Mouse (Mus musculus) stomach, postnatal 0 days (tissue): ENCODE results near the gene Pik3cd. TPM values are rescaled to one million over a fixed set of nuclear protein-coding genes. Genes with fewer than 3 reads are reported as not detected.

Source experiments
- ATAC-seq: fragments of 200-750 bp; cut with Nextera tagmentation; 2 replicates; pipeline ENCODE4 v1.8.0; 2017; ENCODE audit not compliant: low FRiP score, low TSS enrichment
- DNase-seq: peaks from one replicate; pipeline ENCODE4 v3.0.0-alpha.2; 2016; ENCODE audit warnings: low spot score
- H3K27ac ChIP-seq: fragments of 300-500 bp; sonication (generic); replicated peaks from 2 replicates; pipeline ENCODE4 v1.5.1; 2014; ENCODE audit warnings: mild to moderate bottlenecking, control low read depth
- H3K27me3 ChIP-seq: fragments of 300-500 bp; sonication (generic); 2 replicates; pipeline ENCODE4 v1.6.1; 2014; ENCODE audit warnings: low read length; ENCODE audit not compliant: control insufficient read depth, insufficient read depth
- H3K36me3 ChIP-seq: fragments of 300-500 bp; sonication (generic); 2 replicates; pipeline ENCODE4 v1.6.1; 2014; ENCODE audit warnings: low read length, mixed read lengths; ENCODE audit not compliant: control insufficient read depth, insufficient read depth
- H3K4me1 ChIP-seq: fragments of 300-500 bp; sonication (generic); replicated peaks from 2 replicates; pipeline ENCODE4 v1.6.1; 2014; ENCODE audit warnings: antibody characterized with exemption; ENCODE audit not compliant: control insufficient read depth, insufficient read depth
- H3K4me2 ChIP-seq: fragments of 300-500 bp; sonication (generic); replicated peaks from 2 replicates; pipeline ENCODE4 v1.6.1; 2014; ENCODE audit warnings: low read depth, mild to moderate bottlenecking, control low read depth, moderate library complexity
- H3K4me3 ChIP-seq: fragments of 300-500 bp; sonication (generic); 2 replicates; pipeline ENCODE4 v1.5.1; 2014; ENCODE audit warnings: low read depth, low read length, control low read depth
- H3K9ac ChIP-seq: fragments of 300-500 bp; sonication (generic); 2 replicates; pipeline ENCODE4 v1.6.1; 2014; ENCODE audit warnings: mild to moderate bottlenecking, low read length, control low read depth, mixed read lengths
- H3K9me3 ChIP-seq: fragments of 300-500 bp; sonication (generic); 2 replicates; pipeline ENCODE4 v1.6.1; 2016; ENCODE audit warnings: low read length; ENCODE audit not compliant: control insufficient read depth
- CTCF ChIP-seq: IDR thresholded peaks from 2 replicates; pipeline ENCODE4 v1.5.1; 2016; ENCODE audit warnings: antibody characterized with exemption, low read depth, mild to moderate bottlenecking, moderate library complexity
- EP300 ChIP-seq: optimal IDR thresholded peaks from 2 replicates; pipeline ENCODE3; 2016; ENCODE audit warnings: antibody characterized with exemption
- WGBS: fragments of 180-500 bp; shearing (Covaris S2); extraction: QIAGEN DNeasy Blood & Tissue Kit; methylation state at CpG from one replicate; pipeline ENCODE4 v1.1.7; 2014; 5-methylcytosine and 5-hydroxymethylcytosine counted together
- polyA plus RNA-seq: library from polyadenylated mRNA; unstranded; fragments of >200 nt; fragmentation: Nextera tagmentation; extraction: Ambion mirVana; gene quantifications from 2 replicates; pipeline ENCODE4 v1.2.1, GENCODE M21; 2015

Pik3cd gene
- polyA plus RNA-seq, 1 experiment from 2014 or later, result 2.0 TPM

DNA sequence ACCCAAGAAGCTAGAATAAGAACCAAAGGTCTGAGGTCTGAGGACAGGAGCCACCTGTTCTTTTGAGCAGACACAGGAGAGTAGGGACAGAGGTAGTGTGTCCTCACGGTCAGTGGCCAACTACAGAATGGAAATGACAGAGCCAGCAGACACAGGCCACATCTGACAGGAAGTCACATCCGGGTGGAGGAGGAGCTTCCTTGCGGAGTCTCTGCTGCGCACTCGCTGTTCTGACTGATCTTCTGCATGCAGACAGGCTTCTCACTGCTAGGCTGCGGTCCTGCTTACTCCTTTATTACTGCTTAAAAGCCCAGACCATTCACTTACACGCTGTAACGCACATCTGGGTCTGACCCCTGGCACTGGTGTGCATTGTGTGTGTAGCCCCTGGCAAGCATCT is 26.4 kb upstream of the Pik3cd start:
- TF ChIP-seq EP300 (no peak), CTCF (no peak)
- no peak for DNase-seq
- no peak for ATAC-seq
- H3K27ac ChIP-seq, result no peak overlapping the region
- no peak overlapping the region for H3K4me3 ChIP-seq
- H3K9ac ChIP-seq, result no peak overlapping the region
- WGBS, result 70% methylated on average over 8 of the region's 8 CpGs
- H3K4me2 ChIP-seq, result no peak overlapping the region
- H3K4me1 ChIP-seq, result no peaks in the 10 kb centered on the region
- no peaks in the 10 kb centered on the region for H3K27me3 ChIP-seq
- peaks cover 22% of the 10 kb centered on the region for H3K36me3 ChIP-seq
- H3K9me3 ChIP-seq, result no peaks in the 10 kb centered on the region

DNA sequence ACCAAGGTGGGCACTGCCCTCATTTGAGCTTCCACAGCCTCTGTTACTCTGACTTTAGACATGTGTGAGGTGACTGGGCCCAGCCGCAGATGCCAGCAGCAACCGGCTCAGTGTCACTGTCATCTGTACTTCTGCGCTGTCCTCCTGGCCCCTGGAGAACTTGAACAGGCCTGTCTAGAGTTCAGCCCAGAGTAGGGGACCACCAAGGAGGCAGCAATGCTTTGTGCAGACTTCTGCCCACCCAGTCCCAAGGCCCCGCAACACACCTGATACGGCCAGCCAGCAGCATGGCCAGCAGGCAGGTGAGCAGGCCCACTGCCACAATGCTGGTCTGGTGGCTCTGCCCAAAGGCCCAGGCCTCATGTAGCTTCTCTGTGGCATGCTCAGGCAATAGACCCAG is 25.3 kb upstream of the Pik3cd start:
- ATAC-seq, result no peak
- H3K27ac ChIP-seq, result no peak overlapping the region
- H3K4me2 ChIP-seq, result no peak overlapping the region
- H3K4me3 ChIP-seq, result no peak overlapping the region
- no peaks in the 10 kb centered on the region for H3K27me3 ChIP-seq
- no peak for DNase-seq
- H3K9ac ChIP-seq, result no peak overlapping the region
- H3K4me1 ChIP-seq, result no peaks in the 10 kb centered on the region
- no peaks in the 10 kb centered on the region for H3K9me3 ChIP-seq
- WGBS, result 96% methylated on average over 5 of the region's 5 CpGs
- peaks cover 22% of the 10 kb centered on the region for H3K36me3 ChIP-seq
- TF ChIP-seq EP300, result no peak
- no peak for TF ChIP-seq CTCF

DNA sequence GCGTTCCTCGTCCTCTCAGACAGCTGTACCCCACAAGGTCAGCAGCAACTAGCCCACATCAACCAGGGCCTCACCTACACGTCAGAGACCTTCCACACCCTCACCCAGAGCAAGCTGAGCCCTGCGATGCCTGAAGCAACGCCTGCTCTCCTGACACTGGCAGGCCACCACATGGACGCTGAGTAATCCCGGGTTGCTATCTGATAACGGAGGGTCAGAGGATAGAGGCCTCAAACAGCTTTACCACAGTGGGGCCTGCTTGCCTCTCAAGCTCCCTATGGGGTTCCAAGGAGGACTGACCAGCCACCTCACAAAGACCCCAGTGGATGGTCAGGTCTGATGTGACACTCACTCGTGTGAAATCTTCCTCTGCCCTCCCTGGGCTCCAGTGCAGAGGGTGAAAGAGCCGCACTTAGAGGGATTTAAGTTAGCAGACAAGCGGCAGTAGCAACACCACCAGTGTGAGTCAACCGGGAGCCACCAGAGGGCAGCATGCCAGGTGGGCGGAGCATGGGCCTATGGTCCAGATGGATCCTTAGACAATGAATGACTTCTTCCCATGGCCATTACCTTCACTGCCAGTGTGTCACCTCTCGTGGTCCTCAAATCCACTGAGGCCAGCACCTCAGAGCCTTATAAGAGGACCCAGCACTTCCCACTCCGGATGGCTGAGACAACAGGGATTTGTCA is 23.4 kb upstream of the Pik3cd start:
- Histone ChIP-seq H3K27me3 (no peaks in the 10 kb centered on the region), H3K9ac (no peak overlapping the region), H3K4me1 (no peaks in the 10 kb centered on the region), H3K36me3 (peaks cover 24% of the 10 kb centered on the region), H3K9me3 (no peaks in the 10 kb centered on the region), H3K4me2 (no peak overlapping the region), H3K4me3 (no peak overlapping the region), H3K27ac (no peak overlapping the region)
- ATAC-seq (no peak; the same call in 1 of the 2 replicates), DNase-seq (peak; percentile 83)
- TF ChIP-seq EP300 (no peak), CTCF (peak; percentile 80)
- 59% methylated on average over 15 of the region's 15 CpGs for WGBS

DNA sequence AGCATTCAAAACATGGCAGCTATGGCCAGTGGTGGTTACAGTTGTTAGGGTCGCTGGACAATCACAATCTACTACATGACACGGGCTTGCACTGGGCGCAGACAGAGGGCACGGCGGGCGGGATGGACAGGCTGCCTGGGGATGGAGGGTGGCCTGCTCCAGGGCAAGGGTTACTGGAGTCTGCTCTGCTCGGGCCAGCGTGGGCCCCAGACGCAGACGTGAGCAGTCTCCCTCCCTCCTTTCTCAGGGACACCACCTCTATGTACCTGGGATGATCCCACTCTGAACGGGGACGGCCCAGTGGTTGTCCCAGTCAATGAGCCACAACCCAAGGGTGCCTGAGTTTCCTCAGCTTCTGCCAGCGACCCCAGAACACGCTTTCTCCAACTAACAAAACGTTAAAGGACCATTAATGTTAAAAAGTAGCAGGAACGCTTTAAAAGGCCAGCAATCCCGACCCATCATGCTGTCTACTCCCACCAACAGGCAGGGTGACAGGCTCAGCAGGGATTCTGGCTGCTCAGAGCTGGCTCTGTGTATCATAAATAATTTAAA is 22.6 kb upstream of the Pik3cd start:
- no peaks in the 10 kb centered on the region for H3K4me1 ChIP-seq
- H3K36me3 ChIP-seq, result peaks cover 24% of the 10 kb centered on the region
- DNase-seq, result no peak
- no peak overlapping the region for H3K4me3 ChIP-seq
- H3K9me3 ChIP-seq, result no peaks in the 10 kb centered on the region
- TF ChIP-seq EP300 (no peak), CTCF (no peak)
- ATAC-seq, result no peak
- no peak overlapping the region for H3K9ac ChIP-seq
- no peaks in the 10 kb centered on the region for H3K27me3 ChIP-seq
- H3K4me2 ChIP-seq, result no peak overlapping the region
- no peak overlapping the region for H3K27ac ChIP-seq
- 88% methylated on average over 17 of the region's 17 CpGs for WGBS

DNA sequence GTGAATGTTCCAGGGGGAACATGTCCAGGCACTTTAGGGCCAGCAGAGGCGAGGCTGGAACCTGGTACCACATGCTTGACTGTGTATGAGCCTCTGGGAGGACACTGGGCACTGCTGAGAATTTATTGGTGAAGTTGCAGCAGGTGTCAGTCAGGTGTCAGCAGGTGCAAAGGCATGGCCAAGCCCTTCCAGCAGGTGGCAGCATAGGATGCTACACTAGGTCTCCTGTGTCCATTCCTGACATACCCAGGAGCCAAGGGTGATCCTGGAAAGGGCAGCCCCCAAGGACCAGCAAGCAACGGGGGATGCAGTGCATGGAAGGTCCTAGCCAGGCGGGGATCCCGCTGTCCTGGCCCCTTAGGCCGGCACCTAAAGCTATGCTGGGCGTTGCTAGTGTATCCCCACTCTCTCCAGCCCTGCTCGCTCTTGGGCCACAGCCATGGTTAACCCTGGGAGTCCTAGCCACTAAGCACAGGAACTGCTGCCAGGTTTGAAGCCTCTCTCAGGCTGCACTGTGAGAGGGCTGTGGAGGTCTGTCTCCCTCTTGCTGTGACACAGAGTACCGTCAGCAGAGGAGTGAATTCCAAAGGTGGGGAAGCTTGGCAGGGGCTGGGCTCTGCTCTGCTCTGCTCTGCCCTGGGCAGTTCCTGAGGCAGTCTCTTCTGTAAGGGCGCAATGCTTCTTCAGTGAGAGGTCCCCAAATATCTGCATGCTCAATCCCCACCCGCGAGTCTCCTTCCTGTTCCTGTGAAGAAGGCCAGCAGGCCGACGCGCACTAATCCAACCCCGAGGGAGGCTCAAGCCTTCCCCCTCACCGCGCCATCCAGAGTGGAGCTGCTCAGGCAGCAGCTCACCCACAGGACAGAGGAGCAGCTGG is 21.7 kb upstream of the Pik3cd start:
- no peaks in the 10 kb centered on the region for H3K9me3 ChIP-seq

More for the DNA sequence above, 21.7 kb upstream of the Pik3cd start:
- Histone ChIP-seq H3K4me1 (no peaks in the 10 kb centered on the region), H3K27ac (no peak overlapping the region), H3K4me2 (no peak overlapping the region), H3K27me3 (no peaks in the 10 kb centered on the region), H3K36me3 (peaks cover 20% of the 10 kb centered on the region), H3K9ac (no peak overlapping the region), H3K4me3 (no peak overlapping the region)
- DNase-seq, result peak; percentile 82
- no peak for TF ChIP-seq EP300
- TF ChIP-seq CTCF, result peak; percentile 74
- WGBS, result 65% methylated on average over 17 of the region's 17 CpGs
- ATAC-seq, result peak; percentile 53
